Mouse (Mus musculus): Measurements from ENCODE around the gene Fbxo27. TPM values are rescaled to one million over a fixed set of nuclear protein-coding genes. Genes with fewer than 3 reads are reported as not detected.
"Not testable (repeated sequence)": the region's sequence is repeated elsewhere in the genome, so short reads cannot be mapped to it uniquely, and the experiment has no call there.

Fbxo27 gene
- polyA plus RNA-seq (2016; fragmentation: Nextera tagmentation; extraction: Ambion mirVana) = 4.9 and 6.4 TPM in 2 replicates

DNA sequence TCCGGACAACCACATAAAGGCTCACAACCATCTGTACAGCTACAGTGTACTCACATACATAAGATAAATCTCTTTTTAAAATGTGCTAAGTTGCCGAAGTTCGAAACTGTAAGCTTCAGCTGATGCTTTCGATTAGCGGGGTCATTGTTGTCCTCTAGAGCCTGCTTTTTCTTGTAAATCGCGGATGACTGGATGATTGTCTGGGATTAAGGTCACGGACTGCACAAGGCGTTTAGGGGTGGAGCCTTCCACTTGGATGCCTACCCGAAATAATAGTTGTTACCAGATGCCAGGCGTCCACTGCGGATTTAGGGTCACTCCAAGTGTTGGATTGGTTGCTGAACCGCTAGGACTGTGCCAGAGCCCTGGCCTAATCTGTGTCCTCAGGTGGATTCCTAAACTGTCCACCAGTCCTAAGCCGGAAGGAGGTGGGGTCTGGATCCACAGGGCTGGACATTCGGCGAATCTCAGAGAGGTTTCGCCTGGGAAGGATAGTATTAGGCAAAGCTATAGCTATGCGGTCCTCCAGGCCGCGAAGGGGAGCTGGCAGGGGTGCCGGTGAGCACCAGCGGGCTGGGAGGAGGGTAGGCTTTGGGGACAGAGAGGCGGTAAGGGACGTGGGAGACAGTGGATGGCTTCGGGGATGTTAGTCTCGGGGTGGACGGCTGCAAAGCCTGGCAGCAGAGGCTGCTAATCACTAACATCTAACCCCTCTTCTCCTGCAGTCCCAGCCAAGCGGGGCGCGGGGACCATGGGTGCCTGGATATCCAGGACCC lies at the start of gene Fbxo27:
Gene Fbxo27, plus strand, starts transcription at position 305 of the 776 bp plus-strand sequence.
- Histone ChIP-seq H3K36me3 (no peaks in the 10 kb centered on the region), H3K9ac (replicated peaks) (peak within 1 kb of the TSS; percentile 42), H3K27me3 (peaks cover 16% of the 10 kb centered on the region), H3K9me3 (no peaks in the 10 kb centered on the region), H3K4me2 (peak within 1 kb of the TSS; percentile 92), H3K27ac (peak within 1 kb of the TSS; percentile 8; the same call in 1 of the 2 replicates), H3K4me1 (replicated peaks) (peaks cover 21% of the 10 kb centered on the region), H3K4me3 (replicated peaks) (peak within 1 kb of the TSS; percentile 55)
- ATAC-seq (ENCODE audit: insufficient number of reproducible peaks, insufficient read depth, low FRiP score, low TSS enrichment, low read depth) = no peak
- 34% methylated on average over 30 of the region's 30 CpGs for WGBS

GRCm38 (mm10) chr7:28645366-28645765 lies 47.3 kb upstream of the Fbxo27 start:
- no peaks in the 10 kb centered on the region for H3K9me3 ChIP-seq
- H3K27ac ChIP-seq = no peak overlapping the region
- no peak overlapping the region for H3K4me3 ChIP-seq (replicated peaks)
- no peaks in the 10 kb centered on the region for H3K36me3 ChIP-seq
- H3K4me2 ChIP-seq = no peak overlapping the region
- H3K4me1 ChIP-seq (replicated peaks) = no peaks in the 10 kb centered on the region
- H3K27me3 ChIP-seq = no peaks in the 10 kb centered on the region; the same call in 1 of the 2 replicates
- WGBS = 55% methylated on average over 6 of the region's 6 CpGs
- H3K9ac ChIP-seq (replicated peaks) = no peak overlapping the region
- ATAC-seq (ENCODE audit: insufficient number of reproducible peaks, insufficient read depth, low FRiP score, low TSS enrichment, low read depth) = no peak

- Histone ChIP-seq H3K36me3 (no peaks in the 10 kb centered on the region), H3K9ac (replicated peaks) (no peak overlapping the region), H3K4me3 (replicated peaks) (no peak overlapping the region), H3K27ac (no peak overlapping the region), H3K4me2 (no peak overlapping the region), H3K4me1 (replicated peaks) (no peaks in the 10 kb centered on the region), H3K27me3 (no peaks in the 10 kb centered on the region; the same call in 1 of the 2 replicates), H3K9me3 (no peaks in the 10 kb centered on the region)
- ATAC-seq (ENCODE audit: insufficient number of reproducible peaks, insufficient read depth, low FRiP score, low TSS enrichment, low read depth) = no peak
- WGBS = 92% methylated on average over 2 of the region's 2 CpGs
These were observed 46.6 kb upstream of the Fbxo27 start for GRCm38 (mm10) chr7:28645947-28646475.

DNA sequence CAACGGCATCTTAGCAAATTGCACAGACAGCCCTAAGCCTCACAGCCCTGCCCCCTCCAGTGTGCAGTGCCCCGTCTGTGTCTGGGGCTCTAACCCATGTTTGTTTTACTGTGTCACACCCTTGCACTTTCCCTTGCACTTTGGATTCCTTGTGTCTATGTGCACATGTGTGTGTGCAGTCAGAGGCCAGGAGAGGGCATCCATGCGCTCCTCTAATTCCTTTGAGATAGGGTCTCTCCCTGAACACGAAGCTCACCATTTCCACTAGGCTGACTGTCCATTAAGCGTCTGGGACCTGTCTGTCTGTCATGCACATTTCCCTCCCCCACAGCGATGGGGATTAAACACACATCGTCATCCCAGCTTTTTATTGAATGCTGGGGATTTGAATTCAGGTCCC lies 45.6 kb upstream of the Fbxo27 start:
- Histone ChIP-seq H3K4me1 (replicated peaks) (no peaks in the 10 kb centered on the region), H3K36me3 (no peaks in the 10 kb centered on the region), H3K4me2 (no peak overlapping the region), H3K9ac (replicated peaks) (no peak overlapping the region), H3K4me3 (replicated peaks) (no peak overlapping the region), H3K27ac (no peak overlapping the region), H3K9me3 (no peaks in the 10 kb centered on the region), H3K27me3 (no peaks in the 10 kb centered on the region; the same call in 1 of the 2 replicates)
- 54% methylated on average over 7 of the region's 7 CpGs for WGBS
- no peak for ATAC-seq (ENCODE audit: insufficient number of reproducible peaks, insufficient read depth, low FRiP score, low TSS enrichment, low read depth)

- Histone ChIP-seq H3K27me3 (no peaks in the 10 kb centered on the region), H3K36me3 (no peaks in the 10 kb centered on the region), H3K4me3 (replicated peaks) (no peak overlapping the region), H3K4me1 (replicated peaks) (no peaks in the 10 kb centered on the region), H3K27ac (no peak overlapping the region), H3K4me2 (no peak overlapping the region), H3K9ac (replicated peaks) (no peak overlapping the region), H3K9me3 (no peaks in the 10 kb centered on the region)
- WGBS = 89% methylated on average over 2 of the region's 2 CpGs
- ATAC-seq (ENCODE audit: insufficient number of reproducible peaks, insufficient read depth, low FRiP score, low TSS enrichment, low read depth) = no peak
These were observed 41.5 kb upstream of the Fbxo27 start for GRCm38 (mm10) chr7:28651157-28651556.

- Histone ChIP-seq H3K9me3 (no peaks in the 10 kb centered on the region), H3K27ac (no peak overlapping the region), H3K36me3 (no peaks in the 10 kb centered on the region), H3K9ac (replicated peaks) (no peak overlapping the region), H3K4me3 (replicated peaks) (no peak overlapping the region), H3K27me3 (no peaks in the 10 kb centered on the region), H3K4me2 (no peak overlapping the region), H3K4me1 (replicated peaks) (no peaks in the 10 kb centered on the region)
- no peak for ATAC-seq (ENCODE audit: insufficient number of reproducible peaks, insufficient read depth, low FRiP score, low TSS enrichment, low read depth)
- 77% methylated on average over 4 of the region's 4 CpGs for WGBS
These were observed 36.2 kb upstream of the Fbxo27 start for GRCm38 (mm10) chr7:28656430-28656829.

DNA sequence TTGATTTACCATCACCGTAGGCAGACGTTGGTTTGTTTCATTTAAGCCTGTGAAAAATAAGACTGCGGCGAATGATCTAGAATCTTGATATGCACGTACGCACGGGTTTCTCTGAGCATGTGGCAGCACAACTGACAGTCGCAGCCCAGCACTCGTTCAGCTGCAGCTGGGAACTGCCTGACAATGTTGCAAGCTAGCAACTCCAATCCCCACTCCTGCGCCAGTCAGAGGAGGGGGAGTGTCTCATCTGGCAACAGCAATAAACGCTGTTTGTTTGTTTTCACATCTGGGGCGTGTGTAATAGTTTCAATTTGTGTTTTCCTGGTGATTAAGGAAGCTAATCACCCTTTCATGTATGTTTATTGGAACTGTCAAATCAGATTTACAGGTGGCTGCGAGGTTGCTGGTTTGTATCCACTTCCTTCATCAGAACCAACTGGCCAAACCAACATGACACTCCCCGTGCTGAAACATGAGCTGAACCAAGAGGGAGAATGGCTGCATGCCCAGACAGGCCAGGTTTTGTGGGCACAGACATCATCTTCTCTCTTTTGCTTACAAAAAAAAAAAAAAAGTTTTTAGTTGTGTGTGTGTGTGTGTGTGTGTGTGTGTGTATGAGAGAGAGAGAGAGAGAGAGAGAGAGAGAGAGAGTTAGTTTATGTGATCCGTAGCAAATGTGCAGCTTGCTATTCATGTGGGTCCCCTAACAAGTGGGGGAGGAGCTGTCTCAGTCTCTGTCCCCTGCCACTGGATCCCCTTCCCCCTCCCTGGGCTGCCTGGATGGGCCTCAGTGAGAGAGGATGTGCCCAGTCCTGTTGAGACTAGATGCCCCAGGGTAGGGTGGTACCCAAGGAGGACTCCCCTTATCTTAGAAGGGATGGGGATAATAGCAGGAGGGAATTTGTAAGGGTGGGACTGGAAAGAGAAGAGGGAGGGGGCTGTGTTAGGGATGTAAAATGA lies 26.7 kb upstream of the Fbxo27 start:
- no peak overlapping the region for H3K9ac ChIP-seq (replicated peaks)
- H3K9me3 ChIP-seq = 0 out of 2 replicates have a peak, but pooled peaks cover 3% of the 10 kb centered on the region
- WGBS = 12% methylated on average over 15 of the region's 15 CpGs

GRCm38 (mm10) chr7:28671172-28671571 lies 21.5 kb upstream of the Fbxo27 start:
- H3K4me2 ChIP-seq = no peak overlapping the region
- peaks cover 2% of the 10 kb centered on the region for H3K4me1 ChIP-seq (replicated peaks)
- ATAC-seq (ENCODE audit: insufficient number of reproducible peaks, insufficient read depth, low FRiP score, low TSS enrichment, low read depth) = no peak
- WGBS = 62% methylated on average over 4 of the region's 4 CpGs
- no peaks in the 10 kb centered on the region for H3K36me3 ChIP-seq
- no peaks in the 10 kb centered on the region for H3K9me3 ChIP-seq
- no peak overlapping the region for H3K9ac ChIP-seq (replicated peaks)
- H3K27ac ChIP-seq = no peak overlapping the region
- no peaks in the 10 kb centered on the region for H3K27me3 ChIP-seq
- H3K4me3 ChIP-seq (replicated peaks) = no peak overlapping the region

More for the DNA sequence above, 26.7 kb upstream of the Fbxo27 start:
- Histone ChIP-seq H3K36me3 (no peaks in the 10 kb centered on the region), H3K4me2 (peak overlapping the region; percentile 53), H3K4me3 (replicated peaks) (peak overlapping the region; percentile 12), H3K4me1 (replicated peaks) (peaks cover 14% of the 10 kb centered on the region), H3K27ac (no peak overlapping the region), H3K27me3 (0 out of 2 replicates have a peak, but pooled peaks cover 2% of the 10 kb centered on the region)
- no peak; the same call in 1 of the 2 replicates for ATAC-seq (ENCODE audit: insufficient number of reproducible peaks, insufficient read depth, low FRiP score, low TSS enrichment, low read depth)

DNA sequence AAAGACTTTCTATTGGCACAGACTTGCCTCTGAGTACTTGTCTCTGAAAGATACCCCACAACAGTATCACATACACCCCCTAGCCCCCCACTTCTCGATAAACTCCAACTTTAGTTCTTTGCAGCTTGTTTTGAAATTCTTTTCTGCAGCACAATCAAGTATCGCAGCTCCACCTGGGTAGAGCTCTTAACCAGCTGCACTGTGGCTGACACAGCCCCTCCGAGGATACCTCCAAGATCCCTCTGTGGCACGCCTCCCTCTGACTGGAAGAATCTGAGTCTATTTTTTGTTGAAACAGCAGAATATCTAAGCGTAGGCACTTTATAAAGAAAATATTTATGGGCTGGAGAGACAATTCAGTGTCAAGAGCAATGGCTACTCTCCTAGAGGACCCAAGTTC lies 20.4 kb upstream of the Fbxo27 start:
- 94% methylated on average over 5 of the region's 5 CpGs for WGBS
- Histone ChIP-seq H3K36me3 (no peaks in the 10 kb centered on the region), H3K27ac (no peak overlapping the region), H3K9me3 (no peaks in the 10 kb centered on the region), H3K4me1 (replicated peaks) (no peaks in the 10 kb centered on the region), H3K4me2 (no peak overlapping the region), H3K9ac (replicated peaks) (no peak overlapping the region), H3K4me3 (replicated peaks) (no peak overlapping the region), H3K27me3 (no peaks in the 10 kb centered on the region)
- ATAC-seq (ENCODE audit: insufficient number of reproducible peaks, insufficient read depth, low FRiP score, low TSS enrichment, low read depth) = no peak

GRCm38 (mm10) chr7:28672786-28673185 lies 19.9 kb upstream of the Fbxo27 start:
- not testable (repeated sequence) for H3K27ac ChIP-seq; H3K36me3 ChIP-seq; H3K27me3 ChIP-seq; H3K4me1 ChIP-seq (replicated peaks); H3K4me2 ChIP-seq; ATAC-seq (ENCODE audit: insufficient number of reproducible peaks, insufficient read depth, low FRiP score, low TSS enrichment, low read depth); H3K4me3 ChIP-seq (replicated peaks); H3K9ac ChIP-seq (replicated peaks); H3K9me3 ChIP-seq
- WGBS = 65% methylated on average over 5 of the region's 5 CpGs

- ATAC-seq (ENCODE audit: insufficient number of reproducible peaks, insufficient read depth, low FRiP score, low TSS enrichment, low read depth) = no peak
- WGBS = 77% methylated on average over 9 of the region's 9 CpGs
- no peak overlapping the region for H3K4me3 ChIP-seq (replicated peaks)
- H3K27me3 ChIP-seq = no peaks in the 10 kb centered on the region
- H3K9ac ChIP-seq (replicated peaks) = no peak overlapping the region
- no peak overlapping the region for H3K27ac ChIP-seq
- no peak overlapping the region for H3K4me2 ChIP-seq
- H3K9me3 ChIP-seq = no peaks in the 10 kb centered on the region
- H3K36me3 ChIP-seq = no peaks in the 10 kb centered on the region
- H3K4me1 ChIP-seq (replicated peaks) = no peaks in the 10 kb centered on the region
These were observed 17.7 kb upstream of the Fbxo27 start for GRCm38 (mm10) chr7:28674994-28675393.
